Mouse (Mus musculus): Measurements from ENCODE around the gene Camk2d. TPM values are rescaled to one million over a fixed set of nuclear protein-coding genes. Genes with fewer than 3 reads are reported as not detected.

Gene Camk2d
- total and polyA plus RNA-seq, 2 experiments from 2014 or later, result 95.3 to 178 TPM

- Histone ChIP-seq H3K4me3 (ENCODE audit: low read length) (no peak overlapping the region), H3K36me3 (ENCODE audit: insufficient read depth, low read length) (peaks cover 16% of the 10 kb centered on the region; the same call in 1 of the 2 replicates), H3K9ac (replicated peaks; ENCODE audit: low read length) (no peak overlapping the region), H3K27me3 (ENCODE audit: insufficient read depth, low read length) (no peaks in the 10 kb centered on the region), H3K9me3 (ENCODE audit: low read length) (no peaks in the 10 kb centered on the region), H3K27ac (no peak overlapping the region), H3K4me2 (ENCODE audit: low read depth, low read length) (no peak overlapping the region), H3K4me1 (ENCODE audit: insufficient read depth, low read length) (no peaks in the 10 kb centered on the region)
- TF ChIP-seq CTCF (IDR thresholded peaks at IDR 0.05; ENCODE audit: low read depth), result no peak
- 81% methylated on average over 9 of the region's 9 CpGs for WGBS
- ATAC-seq, result no peak
- no peak for DNase-seq (ENCODE audit: low spot score)
These were observed 246.7 kb downstream of the Camk2d start for GRCm38 (mm10) chr3:126842780-126843179.

- no peak for TF ChIP-seq CTCF (IDR thresholded peaks at IDR 0.05; ENCODE audit: low read depth)
- H3K9ac ChIP-seq (replicated peaks; ENCODE audit: low read length), result no peak overlapping the region
- no peak overlapping the region for H3K4me3 ChIP-seq (ENCODE audit: low read length)
- DNase-seq (ENCODE audit: low spot score) (no peak), ATAC-seq (no peak)
- H3K4me2 ChIP-seq (ENCODE audit: low read depth, low read length), result no peak overlapping the region
- no peaks in the 10 kb centered on the region for H3K9me3 ChIP-seq (ENCODE audit: low read length)
- no peaks in the 10 kb centered on the region for H3K27me3 ChIP-seq (ENCODE audit: insufficient read depth, low read length)
- whole genome bisulfite sequencing, result 91% methylated on average over 7 of the region's 7 CpGs
- peaks cover 16% of the 10 kb centered on the region; the same call in 1 of the 2 replicates for H3K36me3 ChIP-seq (ENCODE audit: insufficient read depth, low read length)
- H3K4me1 ChIP-seq (ENCODE audit: insufficient read depth, low read length), result no peaks in the 10 kb centered on the region
- no peak overlapping the region for H3K27ac ChIP-seq
These were observed 248.7 kb downstream of the Camk2d start for GRCm38 (mm10) chr3:126844809-126845208.

DNA sequence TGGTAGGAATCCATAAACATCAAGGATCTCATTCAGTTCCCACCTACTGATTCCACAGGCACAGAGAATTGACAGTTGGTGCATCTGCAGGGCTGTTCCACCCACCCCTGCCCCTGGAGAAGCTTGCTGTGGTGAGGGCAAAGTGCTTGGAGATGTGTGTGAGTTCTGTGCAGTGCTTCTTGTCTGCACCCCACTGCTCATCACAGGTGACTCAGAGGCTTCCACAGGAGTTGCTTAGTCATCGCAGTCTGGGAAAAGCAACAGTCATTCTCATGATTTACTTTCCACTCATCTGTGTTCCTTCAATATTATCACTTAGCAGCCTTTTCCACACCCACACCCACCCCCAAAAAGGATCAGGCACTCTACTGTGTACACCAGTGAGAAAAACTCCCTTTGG is 252.0 kb downstream of the Camk2d start:
- ATAC-seq, result no peak

GRCm38 (mm10) chr3:126860442-126860841 is 264.3 kb downstream of the Camk2d start:
- no peak overlapping the region for H3K4me2 ChIP-seq (ENCODE audit: low read depth, low read length)
- TF ChIP-seq CTCF (IDR thresholded peaks at IDR 0.05; ENCODE audit: low read depth), result no peak
- ATAC-seq, result no peak

More for the DNA sequence above, 252.0 kb downstream of the Camk2d start:
- no peak for TF ChIP-seq CTCF (IDR thresholded peaks at IDR 0.05; ENCODE audit: low read depth)
- H3K36me3 ChIP-seq (ENCODE audit: insufficient read depth, low read length), result no peaks in the 10 kb centered on the region
- H3K9ac ChIP-seq (replicated peaks; ENCODE audit: low read length), result no peak overlapping the region
- H3K27ac ChIP-seq, result no peak overlapping the region
- no peaks in the 10 kb centered on the region for H3K27me3 ChIP-seq (ENCODE audit: insufficient read depth, low read length)
- H3K4me3 ChIP-seq (ENCODE audit: low read length), result no peak overlapping the region
- H3K4me2 ChIP-seq (ENCODE audit: low read depth, low read length), result no peak overlapping the region
- DNase-seq (ENCODE audit: low spot score), result no peak
- 100% methylated on average over 1 of the region's 1 CpGs for WGBS
- no peaks in the 10 kb centered on the region for H3K4me1 ChIP-seq (ENCODE audit: insufficient read depth, low read length)
- no peaks in the 10 kb centered on the region for H3K9me3 ChIP-seq (ENCODE audit: low read length)

DNA sequence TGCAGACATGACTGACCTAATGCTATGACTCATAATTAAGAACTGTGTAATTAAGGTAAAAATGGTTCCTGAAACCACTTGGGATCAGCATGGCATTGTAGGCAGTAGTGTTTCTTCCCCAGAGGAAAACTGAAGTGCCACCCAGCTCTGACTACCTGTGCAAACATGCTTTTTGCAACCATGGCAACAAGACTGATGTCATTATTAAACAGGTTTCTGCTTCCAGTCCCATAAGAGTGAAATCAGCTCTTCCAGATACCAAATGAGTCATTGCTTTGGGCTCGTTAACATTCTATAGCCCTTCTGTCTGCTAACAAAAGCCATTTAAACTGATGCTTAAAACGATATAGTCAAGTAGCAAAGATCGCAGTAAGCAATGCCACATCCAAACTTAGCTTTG is 273.5 kb downstream of the Camk2d start:
- H3K36me3 ChIP-seq (ENCODE audit: insufficient read depth, low read length), result no peaks in the 10 kb centered on the region
- no peaks in the 10 kb centered on the region for H3K9me3 ChIP-seq (ENCODE audit: low read length)
- H3K4me2 ChIP-seq (ENCODE audit: low read depth, low read length), result no peak overlapping the region
- peak; percentile 15 for DNase-seq (ENCODE audit: low spot score)
- no peaks in the 10 kb centered on the region for H3K27me3 ChIP-seq (ENCODE audit: insufficient read depth, low read length)
- WGBS, result 62% methylated on average over 3 of the region's 3 CpGs
- no peaks in the 10 kb centered on the region for H3K4me1 ChIP-seq (ENCODE audit: insufficient read depth, low read length)
- no peak for TF ChIP-seq CTCF (IDR thresholded peaks at IDR 0.05; ENCODE audit: low read depth)
- no peak overlapping the region for H3K27ac ChIP-seq
- H3K9ac ChIP-seq (replicated peaks; ENCODE audit: low read length), result no peak overlapping the region
- H3K4me3 ChIP-seq (ENCODE audit: low read length), result no peak overlapping the region
- peak; percentile 62 for ATAC-seq

More at GRCm38 (mm10) chr3:126860442-126860841, 264.3 kb downstream of the Camk2d start:
- H3K27ac ChIP-seq, result no peak overlapping the region
- H3K36me3 ChIP-seq (ENCODE audit: insufficient read depth, low read length), result no peaks in the 10 kb centered on the region
- no peak for DNase-seq (ENCODE audit: low spot score)
- H3K4me1 ChIP-seq (ENCODE audit: insufficient read depth, low read length), result no peaks in the 10 kb centered on the region
- no peaks in the 10 kb centered on the region for H3K9me3 ChIP-seq (ENCODE audit: low read length)
- no peak overlapping the region for H3K9ac ChIP-seq (replicated peaks; ENCODE audit: low read length)
- H3K27me3 ChIP-seq (ENCODE audit: insufficient read depth, low read length), result no peaks in the 10 kb centered on the region
- H3K4me3 ChIP-seq (ENCODE audit: low read length), result no peak overlapping the region

- no peaks in the 10 kb centered on the region for H3K27me3 ChIP-seq (ENCODE audit: insufficient read depth, low read length)
- no peak overlapping the region for H3K4me2 ChIP-seq (ENCODE audit: low read depth, low read length)
- no peak overlapping the region for H3K9ac ChIP-seq (replicated peaks; ENCODE audit: low read length)
- ATAC-seq, result no peak
- H3K36me3 ChIP-seq (ENCODE audit: insufficient read depth, low read length), result no peaks in the 10 kb centered on the region
- no peak for TF ChIP-seq CTCF (IDR thresholded peaks at IDR 0.05; ENCODE audit: low read depth)
- no peak overlapping the region for H3K4me3 ChIP-seq (ENCODE audit: low read length)
- no peaks in the 10 kb centered on the region for H3K4me1 ChIP-seq (ENCODE audit: insufficient read depth, low read length)
- no peak overlapping the region for H3K27ac ChIP-seq
- WGBS, result 96% methylated on average over 1 of the region's 1 CpGs
- no peaks in the 10 kb centered on the region for H3K9me3 ChIP-seq (ENCODE audit: low read length)
- DNase-seq (ENCODE audit: low spot score), result no peak
These were observed 274.6 kb downstream of the Camk2d start for GRCm38 (mm10) chr3:126870688-126871087.

DNA sequence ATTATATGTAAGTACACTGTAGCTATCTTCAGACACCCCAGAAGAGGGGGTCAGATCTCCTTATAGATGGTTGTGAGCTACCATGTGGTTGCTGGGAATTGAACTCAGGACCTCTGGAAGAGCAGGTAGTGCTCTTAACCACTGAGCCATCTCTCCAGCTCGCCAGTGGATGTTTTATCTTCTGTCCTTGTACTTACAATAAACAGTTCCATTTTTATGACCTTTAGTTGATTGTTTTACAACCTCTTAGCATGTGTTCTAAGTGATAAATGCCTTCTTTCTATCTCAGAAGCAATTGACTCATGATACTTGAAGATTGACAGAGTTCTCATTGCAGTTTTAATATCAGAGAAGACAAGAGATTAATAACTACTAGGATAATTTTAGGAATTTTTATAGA is 282.1 kb downstream of the Camk2d start:
- ATAC-seq, result no peak

More for the DNA sequence above, 282.1 kb downstream of the Camk2d start:
- no peaks in the 10 kb centered on the region for H3K27me3 ChIP-seq (ENCODE audit: insufficient read depth, low read length)
- H3K9me3 ChIP-seq (ENCODE audit: low read length), result no peaks in the 10 kb centered on the region
- TF ChIP-seq CTCF (IDR thresholded peaks at IDR 0.05; ENCODE audit: low read depth), result no peak
- H3K36me3 ChIP-seq (ENCODE audit: insufficient read depth, low read length), result no peaks in the 10 kb centered on the region
- no peak overlapping the region for H3K4me3 ChIP-seq (ENCODE audit: low read length)
- no peak overlapping the region for H3K4me2 ChIP-seq (ENCODE audit: low read depth, low read length)
- 73% methylated on average over 1 of the region's 1 CpGs for WGBS
- no peak overlapping the region for H3K9ac ChIP-seq (replicated peaks; ENCODE audit: low read length)
- no peaks in the 10 kb centered on the region for H3K4me1 ChIP-seq (ENCODE audit: insufficient read depth, low read length)
- no peak overlapping the region for H3K27ac ChIP-seq
- no peak for DNase-seq (ENCODE audit: low spot score)

All from hindbrain, postnatal 0 days (tissue).